Mouse (Mus musculus) forebrain, postnatal 0 days (tissue): Measurements from ENCODE around the gene 2010315B03Rik. TPM values are rescaled to one million over a fixed set of nuclear protein-coding genes. Genes with fewer than 3 reads are reported as not detected.

Source experiments
- ATAC-seq: fragments of 200-750 bp; cut with Nextera tagmentation; 2 replicates; pipeline ENCODE4 v1.8.0; 2017; ENCODE audit warnings: mild to moderate bottlenecking, moderate library complexity
- DNase-seq: peaks from one replicate; pipeline ENCODE4 v3.0.0-alpha.2; 2015
- H3K27ac ChIP-seq: fragments of 300-500 bp; sonication (generic); 2 replicates; pipeline ENCODE4 v1.5.1; 2014; ENCODE audit warnings: low read depth, mild to moderate bottlenecking, antibody characterized with exemption, low read length, moderate library complexity, mixed read lengths
- H3K27me3 ChIP-seq: fragments of 300-500 bp; sonication (generic); 2 replicates; pipeline ENCODE4 v1.6.1; 2014; ENCODE audit warnings: mild to moderate bottlenecking, low read length, mixed read lengths; ENCODE audit not compliant: insufficient read depth
- H3K36me3 ChIP-seq: fragments of 300-500 bp; sonication (generic); 2 replicates; pipeline ENCODE4 v1.6.1; 2014; ENCODE audit warnings: mild to moderate bottlenecking, moderate library complexity; ENCODE audit not compliant: insufficient read depth
- H3K4me1 ChIP-seq: fragments of 300-500 bp; sonication (generic); 2 replicates; pipeline ENCODE4 v1.6.1; 2014; ENCODE audit warnings: antibody characterized with exemption; ENCODE audit not compliant: insufficient read depth
- H3K4me2 ChIP-seq: fragments of 300-500 bp; sonication (generic); 2 replicates; pipeline ENCODE4 v1.6.1; 2014; ENCODE audit warnings: low read depth, mild to moderate bottlenecking, moderate library complexity
- H3K4me3 ChIP-seq: fragments of 300-500 bp; sonication (generic); 2 replicates; pipeline ENCODE4 v1.5.1; 2014; ENCODE audit warnings: low read depth, low read length, mixed read lengths
- H3K9ac ChIP-seq: fragments of 300-500 bp; sonication (generic); 2 replicates; pipeline ENCODE4 v1.6.1; 2014; ENCODE audit warnings: mild to moderate bottlenecking
- H3K9me3 ChIP-seq: fragments of 300-500 bp; sonication (generic); 2 replicates; pipeline ENCODE4 v1.6.1; 2016; ENCODE audit warnings: low read length
- CTCF ChIP-seq: sonication (generic); IDR thresholded peaks from 2 replicates; pipeline ENCODE4 v1.5.1; 2016; ENCODE audit warnings: antibody characterized with exemption, control low read depth, low read depth
- WGBS: fragments of 180-500 bp; shearing (Covaris S2); extraction: QIAGEN DNeasy Blood & Tissue Kit; methylation state at CpG from one replicate; pipeline ENCODE4 v1.1.7; 2014; 5-methylcytosine and 5-hydroxymethylcytosine counted together
- polyA plus RNA-seq: library from polyadenylated mRNA; unstranded; fragments of >200 nt; fragmentation: Nextera tagmentation; extraction: Ambion mirVana; gene quantifications from 2 replicates; pipeline ENCODE4 v1.2.1, GENCODE M21; 2015
- total RNA-seq: library from RNA; depleted of rRNA; stranded (reverse); fragments of >200 nt; gene quantifications from 2 replicates; pipeline ENCODE4 v1.2.3, GENCODE M21; 2014

Gene 2010315B03Rik
- total and polyA plus RNA-seq, 2 experiments from 2014 or later = 12.0 to 19.8 TPM

DNA sequence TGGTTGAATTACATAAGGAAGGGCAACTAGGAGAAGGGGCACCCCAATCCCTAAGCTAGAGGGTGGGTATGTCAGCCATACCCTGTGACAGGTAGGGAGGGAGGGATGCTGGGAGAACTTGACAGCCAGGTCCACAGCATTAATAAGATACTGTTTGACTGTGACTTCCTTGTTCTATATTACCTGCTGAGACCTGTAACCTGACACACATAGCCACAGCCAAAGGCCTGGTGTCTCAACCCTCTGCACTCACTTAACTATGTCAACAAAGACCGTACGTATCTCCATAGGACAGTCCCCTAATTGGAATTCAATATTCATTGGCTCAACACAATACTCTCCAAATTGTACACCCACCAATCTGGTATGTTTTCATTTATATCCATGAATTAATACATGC is 33.2 kb downstream of the 2010315B03Rik start:
- no peaks in the 10 kb centered on the region for H3K27me3 ChIP-seq
- no peak overlapping the region for H3K4me3 ChIP-seq
- H3K36me3 ChIP-seq = peaks cover 7% of the 10 kb centered on the region; the same call in 1 of the 2 replicates
- no peak for ATAC-seq
- peaks cover 11% of the 10 kb centered on the region for H3K9me3 ChIP-seq
- H3K27ac ChIP-seq = no peak overlapping the region
- 48% methylated on average over 2 of the region's 2 CpGs for WGBS
- no peak overlapping the region for H3K4me2 ChIP-seq
- no peak overlapping the region for H3K9ac ChIP-seq
- DNase-seq = no peak
- peaks cover 5% of the 10 kb centered on the region; the same call in 1 of the 2 replicates for H3K4me1 ChIP-seq
- no peak for TF ChIP-seq CTCF

DNA sequence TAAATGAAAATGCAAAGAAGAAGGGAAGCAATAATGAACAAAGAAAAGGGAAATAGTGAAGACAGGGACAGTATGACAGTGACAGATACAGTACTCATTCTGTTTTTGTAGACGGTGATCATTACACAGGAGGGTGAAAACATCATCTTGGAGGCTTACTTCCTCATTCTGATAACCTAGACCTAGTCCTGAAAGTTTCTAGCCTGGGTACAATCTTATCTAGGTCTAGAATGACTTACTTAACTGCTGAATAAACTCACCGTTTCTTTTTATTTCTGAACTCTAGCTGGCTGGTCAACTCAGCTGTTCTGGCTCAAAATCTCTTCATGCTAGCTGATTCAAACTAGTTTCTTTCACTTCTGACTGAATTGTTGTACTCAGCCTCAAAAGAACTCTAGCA is 37.4 kb downstream of the 2010315B03Rik start:
- no peak overlapping the region for H3K4me2 ChIP-seq
- H3K27me3 ChIP-seq = no peaks in the 10 kb centered on the region
- no peak overlapping the region for H3K9ac ChIP-seq
- peaks cover 36% of the 10 kb centered on the region for H3K9me3 ChIP-seq
- peaks cover 10% of the 10 kb centered on the region; the same call in 1 of the 2 replicates for H3K36me3 ChIP-seq
- no peaks in the 10 kb centered on the region for H3K4me1 ChIP-seq
- H3K4me3 ChIP-seq = no peak overlapping the region
- no peak overlapping the region for H3K27ac ChIP-seq
- 97% methylated on average over 2 of the region's 2 CpGs for WGBS
- DNase-seq = no peak
- ATAC-seq = no peak
- no peak for TF ChIP-seq CTCF

DNA sequence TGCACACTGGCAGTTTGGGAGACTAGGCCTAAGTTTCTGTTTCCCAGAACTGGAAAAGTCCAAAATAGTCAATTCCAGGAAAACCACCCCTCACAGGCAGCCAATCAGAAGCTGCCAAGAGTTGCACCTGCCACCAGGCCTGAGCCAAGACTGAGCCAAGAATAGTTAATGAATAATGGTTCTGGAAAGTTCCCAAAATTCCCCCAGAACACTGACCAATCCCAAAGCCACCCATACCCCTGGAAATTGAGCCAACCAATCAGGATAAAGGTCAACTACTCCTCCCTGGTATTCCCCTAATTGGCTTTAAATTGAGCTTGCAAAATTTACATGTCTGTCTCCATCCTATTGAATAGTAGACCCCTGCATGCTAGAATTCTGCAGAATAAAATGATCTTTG is 39.3 kb downstream of the 2010315B03Rik start:
- Histone ChIP-seq H3K9me3 (peaks cover 52% of the 10 kb centered on the region), H3K36me3 (peaks cover 19% of the 10 kb centered on the region), H3K9ac (no peak overlapping the region), H3K4me1 (no peaks in the 10 kb centered on the region), H3K27me3 (no peaks in the 10 kb centered on the region), H3K4me3 (no peak overlapping the region), H3K4me2 (no peak overlapping the region), H3K27ac (no peak overlapping the region)
- no peak for TF ChIP-seq CTCF
- no peak for ATAC-seq
- peak; percentile 21 for DNase-seq

DNA sequence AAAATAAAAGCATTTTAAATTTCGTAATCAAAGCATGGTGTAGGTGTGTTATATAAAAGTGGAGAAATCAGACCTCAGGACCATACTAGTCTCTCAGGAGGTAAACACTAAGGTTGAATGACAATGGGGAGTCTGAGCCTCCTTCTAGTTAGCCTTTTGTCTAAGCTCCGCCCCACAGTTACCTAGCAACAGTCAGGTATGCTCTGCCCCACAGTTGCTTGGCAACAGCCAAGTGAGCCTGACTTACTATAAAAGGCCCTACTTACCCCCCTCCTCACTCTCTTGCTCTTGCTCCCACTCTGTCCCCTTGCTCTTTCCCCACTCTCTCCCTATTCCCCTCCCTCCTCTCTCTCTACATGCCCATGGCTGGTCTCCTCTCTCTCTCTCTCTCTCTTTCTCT is 44.6 kb downstream of the 2010315B03Rik start:
- Histone ChIP-seq H3K36me3 (peaks cover 18% of the 10 kb centered on the region), H3K27ac (no peak overlapping the region), H3K4me2 (no peak overlapping the region), H3K9ac (no peak overlapping the region), H3K4me1 (no peaks in the 10 kb centered on the region; the same call in 1 of the 2 replicates), H3K4me3 (no peak overlapping the region), H3K27me3 (no peaks in the 10 kb centered on the region), H3K9me3 (peaks cover 27% of the 10 kb centered on the region)
- TF ChIP-seq CTCF = no peak
- 15% methylated on average over 2 of the region's 2 CpGs for WGBS
- peak; percentile 72 for DNase-seq
- peak; percentile 97 for ATAC-seq

DNA sequence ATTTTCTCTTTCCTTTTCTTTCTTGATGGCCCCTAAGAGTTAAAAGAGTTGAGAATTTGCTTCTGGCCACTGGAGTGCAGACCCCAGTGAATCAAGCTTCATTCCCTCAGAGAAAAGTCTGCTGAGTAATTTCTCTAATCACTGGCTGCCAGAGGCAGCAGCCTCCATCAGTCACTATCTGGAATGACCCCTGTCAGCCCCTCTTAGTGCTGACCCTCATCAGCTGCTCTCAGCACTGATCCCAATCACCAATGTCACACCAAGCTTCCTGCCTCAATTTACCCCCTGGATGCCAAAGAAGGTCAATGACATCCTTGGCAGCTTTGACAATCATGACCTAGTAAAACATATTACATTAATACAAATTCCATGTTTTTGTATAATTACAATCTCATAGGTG is 45.0 kb downstream of the 2010315B03Rik start:
- Histone ChIP-seq H3K4me3 (no peak overlapping the region), H3K9ac (no peak overlapping the region), H3K4me1 (no peaks in the 10 kb centered on the region; the same call in 1 of the 2 replicates), H3K9me3 (peaks cover 25% of the 10 kb centered on the region), H3K27me3 (no peaks in the 10 kb centered on the region), H3K36me3 (peaks cover 18% of the 10 kb centered on the region), H3K4me2 (no peak overlapping the region), H3K27ac (no peak overlapping the region)
- DNase-seq (no peak), ATAC-seq (peak; percentile 20; the same call in 1 of the 2 replicates)
- TF ChIP-seq CTCF = no peak

DNA sequence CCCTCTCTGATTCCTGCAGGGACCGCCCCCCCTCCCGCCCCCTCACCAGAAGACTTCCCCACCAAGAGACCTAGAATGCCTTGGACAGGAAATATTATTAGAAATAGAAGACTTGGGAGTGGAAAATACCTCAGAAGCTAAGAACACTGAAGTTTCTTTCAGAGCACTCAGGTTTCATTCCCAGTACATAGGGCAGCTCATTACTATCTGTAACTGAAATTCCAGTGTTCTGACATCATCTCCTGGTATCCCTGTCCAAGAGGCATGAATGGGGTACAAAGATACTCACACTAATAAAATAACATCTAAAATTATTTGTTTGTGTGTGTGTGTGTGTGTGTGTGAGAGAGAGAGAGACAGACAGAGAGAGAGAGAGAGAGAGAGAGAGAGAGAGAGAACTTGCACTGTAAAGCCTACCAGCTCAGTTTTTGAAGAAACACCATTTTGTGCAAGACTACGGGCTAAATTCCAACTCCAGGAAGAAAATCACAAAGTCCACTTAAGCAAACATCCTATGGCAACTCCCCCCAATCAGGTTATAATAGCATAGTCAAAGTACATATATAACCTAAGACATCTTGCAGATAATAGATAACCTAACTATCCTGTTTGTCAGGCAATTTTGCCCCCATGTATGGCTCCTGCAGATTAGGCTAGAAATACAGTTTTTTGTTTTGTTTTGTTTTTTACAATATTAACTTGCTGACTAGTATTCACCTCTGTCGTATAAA is 49.3 kb downstream of the 2010315B03Rik start:
- H3K27me3 ChIP-seq = no peaks in the 10 kb centered on the region
- H3K27ac ChIP-seq = no peak overlapping the region
- no peaks in the 10 kb centered on the region; the same call in 1 of the 2 replicates for H3K4me1 ChIP-seq
- WGBS = 94% methylated on average over 4 of the region's 4 CpGs
- H3K4me2 ChIP-seq = no peak overlapping the region
- no peaks in the 10 kb centered on the region for H3K9me3 ChIP-seq
- no peak overlapping the region for H3K9ac ChIP-seq
- H3K36me3 ChIP-seq = no peaks in the 10 kb centered on the region
- ATAC-seq = no peak
- no peak for DNase-seq
- no peak overlapping the region for H3K4me3 ChIP-seq
- no peak for TF ChIP-seq CTCF

DNA sequence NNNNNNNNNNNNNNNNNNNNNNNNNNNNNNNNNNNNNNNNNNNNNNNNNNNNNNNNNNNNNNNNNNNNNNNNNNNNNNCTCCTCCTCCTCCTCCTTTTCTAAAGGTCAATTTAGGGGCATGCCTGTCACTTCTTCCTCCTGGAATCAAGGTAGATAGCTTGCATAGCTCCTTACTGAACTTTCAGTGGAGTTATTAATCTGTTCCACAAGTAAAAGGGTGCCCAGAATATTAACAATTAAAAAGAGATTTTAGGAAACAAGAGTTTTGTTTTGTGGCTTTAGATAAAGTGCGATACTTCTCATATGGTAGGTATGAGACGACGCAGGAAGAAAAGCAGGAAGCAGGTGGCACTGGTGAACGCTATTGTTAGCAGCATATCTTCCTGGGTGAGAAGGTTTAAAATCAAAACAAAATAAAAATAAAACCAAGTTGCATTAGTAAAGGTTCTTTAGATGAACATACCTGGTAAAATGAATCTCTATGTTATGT is 54.4 kb downstream of the 2010315B03Rik start:
- WGBS = 70% methylated on average over 4 of the region's 4 CpGs
- no peak overlapping the region for H3K4me2 ChIP-seq
- TF ChIP-seq CTCF = no peak
- H3K4me3 ChIP-seq = no peak overlapping the region
- H3K9me3 ChIP-seq = peaks cover 6% of the 10 kb centered on the region
- no peak for DNase-seq
- ATAC-seq = no peak
- no peak overlapping the region for H3K27ac ChIP-seq
- no peaks in the 10 kb centered on the region for H3K27me3 ChIP-seq
- no peaks in the 10 kb centered on the region for H3K36me3 ChIP-seq
- no peaks in the 10 kb centered on the region for H3K4me1 ChIP-seq
- H3K9ac ChIP-seq = no peak overlapping the region
